Mouse (Mus musculus) ES-Bruce4 (cell line): ENCODE measurements around the gene Epyc. TPM values are rescaled to one million over a fixed set of nuclear protein-coding genes. Genes with fewer than 3 reads are reported as not detected.

ENCODE experiments used
- H3K27ac ChIP-seq: 2 replicates; pipeline ENCODE4 v1.5.1; 2012; ENCODE audit warnings: low read length, inconsistent platforms; ENCODE audit not compliant: insufficient read depth
- H3K27me3 ChIP-seq: 2 replicates; pipeline ENCODE4 v1.6.1; 2012; ENCODE audit warnings: mild to moderate bottlenecking, low read length, inconsistent platforms; ENCODE audit not compliant: control insufficient read depth, poor library complexity, insufficient read depth, severe bottlenecking
- H3K36me3 ChIP-seq: 2 replicates; pipeline ENCODE4 v1.6.1; 2012; ENCODE audit warnings: inconsistent platforms, mild to moderate bottlenecking, low read length, moderate library complexity; ENCODE audit not compliant: control insufficient read depth, poor library complexity, insufficient read depth, severe bottlenecking
- H3K4me1 ChIP-seq: one replicate; pipeline ENCODE4 v1.8.1; 2011; ENCODE audit warnings: low read length; ENCODE audit not compliant: control insufficient read depth, insufficient read depth
- H3K4me3 ChIP-seq: 2 replicates; pipeline ENCODE4 v1.5.1; 2011; ENCODE audit warnings: low read depth, mild to moderate bottlenecking, low read length
- H3K9ac ChIP-seq: 2 replicates; pipeline ENCODE4 v1.6.1; 2012; ENCODE audit warnings: low read depth, mild to moderate bottlenecking, inconsistent platforms; ENCODE audit not compliant: poor library complexity, severe bottlenecking
- H3K9me3 ChIP-seq: replicated peaks from 2 replicates; pipeline ENCODE4 v1.6.1; 2012; ENCODE audit warnings: mild to moderate bottlenecking, low read length, inconsistent platforms; ENCODE audit not compliant: control insufficient read depth, poor library complexity, insufficient read depth, severe bottlenecking
- CTCF ChIP-seq: IDR thresholded peaks from one replicate; pipeline ENCODE4 v1.8.1; 2011; ENCODE audit warnings: low read depth, low read length
- EP300 ChIP-seq: IDR thresholded peaks from 2 replicates; pipeline ENCODE4 v1.6.1; 2011; ENCODE audit warnings: low read depth, low read length; ENCODE audit not compliant: insufficient read depth
- POLR2A ChIP-seq: IDR thresholded peaks from one replicate; pipeline ENCODE4 v1.8.1; 2011; ENCODE audit warnings: low read length; ENCODE audit not compliant: insufficient read depth
- polyA plus RNA-seq: library from polyadenylated mRNA; stranded (reverse); fragments of >200 nt; gene quantifications from 2 replicates; pipeline ENCODE4 v1.2.4, GENCODE M21; 2011; ENCODE audit warnings: low read depth; ENCODE audit not compliant: missing spikeins, insufficient read depth, insufficient read length

Epyc gene
- polyA plus RNA-seq, 1 experiment: not detected

- H3K36me3 ChIP-seq: no peaks in the 10 kb centered on the region
- H3K27me3 ChIP-seq: no peaks in the 10 kb centered on the region
- no peak overlapping the region for H3K27ac ChIP-seq
- no peak overlapping the region for H3K4me3 ChIP-seq
- H3K9me3 ChIP-seq: no peaks in the 10 kb centered on the region
- TF ChIP-seq EP300 (no peak), POLR2A (no peak), CTCF (no peak)
- no peaks in the 10 kb centered on the region for H3K4me1 ChIP-seq
- H3K9ac ChIP-seq: no peak overlapping the region
Observed at GRCm38 (mm10) chr10:97624381-97624780, 19.5 kb upstream of the Epyc start.

GRCm38 (mm10) chr10:97625116-97625515 is 18.8 kb upstream of the Epyc start:
- Histone ChIP-seq H3K36me3 (no peaks in the 10 kb centered on the region), H3K27ac (no peak overlapping the region), H3K4me1 (no peaks in the 10 kb centered on the region), H3K9ac (no peak overlapping the region), H3K9me3 (no peaks in the 10 kb centered on the region), H3K4me3 (no peak overlapping the region), H3K27me3 (no peaks in the 10 kb centered on the region)
- TF ChIP-seq EP300 (no peak), POLR2A (no peak), CTCF (no peak)

GRCm38 (mm10) chr10:97626543-97626942 is 17.3 kb upstream of the Epyc start:
- Histone ChIP-seq H3K27ac (no peak overlapping the region), H3K9ac (no peak overlapping the region), H3K27me3 (no peaks in the 10 kb centered on the region), H3K4me1 (no peaks in the 10 kb centered on the region), H3K9me3 (no peaks in the 10 kb centered on the region), H3K36me3 (no peaks in the 10 kb centered on the region), H3K4me3 (no peak overlapping the region)
- TF ChIP-seq EP300 (no peak), POLR2A (no peak), CTCF (no peak)

GRCm38 (mm10) chr10:97631061-97631460 is 12.8 kb upstream of the Epyc start:
- no peaks in the 10 kb centered on the region for H3K9me3 ChIP-seq
- TF ChIP-seq POLR2A (no peak), EP300 (no peak), CTCF (no peak)
- no peak overlapping the region for H3K27ac ChIP-seq
- H3K4me3 ChIP-seq: no peak overlapping the region
- no peaks in the 10 kb centered on the region for H3K27me3 ChIP-seq
- H3K36me3 ChIP-seq: no peaks in the 10 kb centered on the region
- no peak overlapping the region for H3K9ac ChIP-seq
- no peaks in the 10 kb centered on the region for H3K4me1 ChIP-seq

GRCm38 (mm10) chr10:97641926-97642325 is 1.9 kb upstream of the Epyc start:
- H3K9me3 ChIP-seq: no peaks in the 10 kb centered on the region
- H3K27ac ChIP-seq: no peak overlapping the region
- TF ChIP-seq CTCF (no peak), EP300 (no peak), POLR2A (no peak)
- no peak overlapping the region for H3K9ac ChIP-seq
- H3K27me3 ChIP-seq: no peaks in the 10 kb centered on the region
- H3K4me1 ChIP-seq: no peaks in the 10 kb centered on the region
- H3K36me3 ChIP-seq: no peaks in the 10 kb centered on the region
- H3K4me3 ChIP-seq: no peak overlapping the region

GRCm38 (mm10) chr10:97650334-97650733 is 6.5 kb downstream of the Epyc start:
- Histone ChIP-seq H3K9me3 (no peaks in the 10 kb centered on the region), H3K4me1 (no peaks in the 10 kb centered on the region), H3K9ac (no peak overlapping the region), H3K4me3 (no peak overlapping the region), H3K36me3 (no peaks in the 10 kb centered on the region), H3K27me3 (no peaks in the 10 kb centered on the region), H3K27ac (no peak overlapping the region)
- TF ChIP-seq POLR2A (no peak), EP300 (no peak), CTCF (no peak)
